10 mouse cellular contexts compared by ENCODE assay signal in the genomic region with DNA sequence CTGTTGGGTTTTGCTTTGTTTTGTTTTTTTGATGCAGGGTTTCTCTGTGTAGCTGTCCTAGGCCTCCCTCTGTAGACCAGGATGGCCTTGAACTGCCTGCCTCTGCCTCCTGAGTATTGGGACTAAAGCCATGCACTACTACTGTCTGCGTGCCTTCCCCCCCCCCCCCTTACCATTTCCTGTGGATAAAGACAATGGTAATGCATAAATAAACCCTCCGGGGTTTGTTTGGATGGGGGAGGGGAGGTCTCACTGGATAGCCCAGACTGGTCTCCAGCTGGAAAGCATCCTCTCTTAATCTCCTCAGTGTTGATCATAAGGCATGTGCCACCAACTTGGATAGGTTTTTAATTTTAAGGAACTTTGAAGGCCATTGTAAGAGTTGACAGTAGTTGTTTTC. TPM values are rescaled to one million over a fixed set of nuclear protein-coding genes. Genes with fewer than 3 reads are reported as not detected.
DNase-seq lines count a peak whose midpoint lies in the region; ATAC-seq and TF ChIP-seq lines count a peak whose summit lies in the region.
"Had no signal": no experiment of that assay in that cellular context is flagged by ENCODE, and none has a peak within 500 bp of the region (broad histone marks: within the 10 kb centered on the region; RNA-seq: fewer than 3 reads in every experiment).

No protein-coding gene starts in this region.

- H3K27me3 ChIP-seq in kidney, adult 2 months (replicated peaks; ENCODE audit: control insufficient read depth, insufficient read depth, low read length): no peaks in the 10 kb centered on the region
- H3K27me3 ChIP-seq in stomach, embryonic 15.5 days (replicated peaks): no peaks in the 10 kb centered on the region
- H3K27me3 ChIP-seq in stomach, postnatal 0 days (ENCODE audit: control insufficient read depth, insufficient read depth, low read length): no peaks in the 10 kb centered on the region
- H3K27me3 ChIP-seq: limb, embryonic 12.5 days had no signal

- no peak for TF ChIP-seq POLR2A in kidney, adult 2 months (IDR thresholded peaks at IDR 0.05; ENCODE audit: low read depth, low read length)

- WGBS in kidney, adult 2 months: 20% methylated on average over 2 of the region's 2 CpGs
- 9% methylated on average over 2 of the region's 2 CpGs for WGBS in stomach, embryonic 15.5 days
- 8% methylated on average over 2 of the region's 2 CpGs for WGBS in stomach, postnatal 0 days

- H3K4me2 ChIP-seq in stomach, embryonic 15.5 days: no peak overlapping the region
- no peak overlapping the region for H3K4me2 ChIP-seq in stomach, postnatal 0 days (replicated peaks; ENCODE audit: low read depth)
- H3K4me2 ChIP-seq: limb, embryonic 12.5 days had no signal

- ATAC-seq in stomach, embryonic 15.5 days (ENCODE audit: insufficient read depth, low FRiP score, low read depth): peak; percentile 27; the same call in 1 of the 2 replicates
- no peak for ATAC-seq in stomach, postnatal 0 days (ENCODE audit: low FRiP score, low TSS enrichment)
- ATAC-seq: forebrain, embryonic 16.5 days had no signal

- peak; percentile 12 for DNase-seq in adrenal gland, postnatal 14 days
- no peak for DNase-seq in adrenal gland, postnatal 25 days
- peak; percentile 52 for DNase-seq in kidney, adult 2 months
- DNase-seq in kidney, postnatal 4 days: no peak
- no peak for DNase-seq in stomach, postnatal 0 days (ENCODE audit: low spot score)
- DNase-seq in urinary bladder, postnatal 10 days (ENCODE audit: low spot score): no peak
- DNase-seq in cerebellum, postnatal 4 days (ENCODE audit: low spot score in 2 of 2): no peak

- H3K36me3 ChIP-seq in kidney, adult 2 months (ENCODE audit: control insufficient read depth, insufficient read depth, low read length): peaks cover 5% of the 10 kb centered on the region
- H3K36me3 ChIP-seq in stomach, embryonic 15.5 days: 0 out of 2 replicates have a peak, but pooled peaks cover 5% of the 10 kb centered on the region
- H3K36me3 ChIP-seq in stomach, postnatal 0 days (ENCODE audit: control insufficient read depth, insufficient read depth, low read length): 0 out of 2 replicates have a peak, but pooled peaks cover 5% of the 10 kb centered on the region

- no peaks in the 10 kb centered on the region for H3K9me3 ChIP-seq in stomach, embryonic 15.5 days
- H3K9me3 ChIP-seq in stomach, postnatal 0 days (ENCODE audit: control insufficient read depth, low read length): no peaks in the 10 kb centered on the region
- H3K9me3 ChIP-seq: limb, embryonic 12.5 days had no signal

- peaks cover 44% of the 10 kb centered on the region for H3K4me1 ChIP-seq in kidney, adult 2 months (ENCODE audit: control insufficient read depth, insufficient read depth, low read length)
- peaks cover 9% of the 10 kb centered on the region; the same call in 1 of the 2 replicates for H3K4me1 ChIP-seq in stomach, embryonic 15.5 days
- no peaks in the 10 kb centered on the region for H3K4me1 ChIP-seq in stomach, postnatal 0 days (replicated peaks; ENCODE audit: control insufficient read depth, insufficient read depth)

- no peak for TF ChIP-seq EP300 in stomach, postnatal 0 days (optimal IDR thresholded peaks at IDR 0.05)

- no peak for TF ChIP-seq CTCF in kidney, adult 2 months (conservative IDR thresholded peaks at IDR 0.05; ENCODE audit: insufficient read depth, insufficient read length, low read depth, low read length)
- TF ChIP-seq CTCF in stomach, postnatal 0 days (IDR thresholded peaks at IDR 0.05; ENCODE audit: low read depth): no peak

- H3K4me3 ChIP-seq in kidney, adult 2 months (ENCODE audit: insufficient read depth, low read depth, low read length): no peak overlapping the region
- no peak overlapping the region for H3K4me3 ChIP-seq in stomach, embryonic 15.5 days (replicated peaks)
- no peak overlapping the region for H3K4me3 ChIP-seq in stomach, postnatal 0 days (ENCODE audit: low read depth, low read length)
- H3K4me3 ChIP-seq: limb, embryonic 12.5 days had no signal

- 0 out of 2 replicates have a peak overlapping the region, but pooled peaks have one; percentile 50 for H3K27ac ChIP-seq in kidney, adult 2 months (ENCODE audit: insufficient read depth, low read depth, low read length)
- H3K27ac ChIP-seq in stomach, embryonic 15.5 days: no peak overlapping the region
- H3K27ac ChIP-seq in stomach, postnatal 0 days (replicated peaks): no peak overlapping the region
- H3K27ac ChIP-seq: limb, embryonic 12.5 days had no signal

- no peak overlapping the region for H3K9ac ChIP-seq in stomach, embryonic 15.5 days
- no peak overlapping the region for H3K9ac ChIP-seq in stomach, postnatal 0 days (ENCODE audit: low read length)
- H3K9ac ChIP-seq: limb, embryonic 12.5 days had no signal

RNA-seq across cellular contexts. Expression of a gene that starts 8.2 kb away (rescaled TPM):
- 228 and 265 TPM in 2 replicates for total RNA-seq in adrenal gland, postnatal 14 days (2021)
- 206 and 225 TPM in 2 replicates for total RNA-seq in adrenal gland, postnatal 25 days (2021)
- 237 and 250 TPM in 2 replicates for polyA plus RNA-seq in kidney, adult 2 months (2012; rRNA removed)
- polyA plus RNA-seq in stomach, embryonic 15.5 days (2015; fragmentation: Nextera tagmentation; extraction: Ambion mirVana): 74.3 and 78.5 TPM in 2 replicates
- polyA plus RNA-seq in stomach, postnatal 0 days (2015; fragmentation: Nextera tagmentation; extraction: Ambion mirVana): 44.2 and 48.3 TPM in 2 replicates

RNA-seq across cellular contexts. Expression of a gene that starts 38.3 kb away (rescaled TPM):
- total RNA-seq in adrenal gland, postnatal 14 days (2021): 29.1 and 35.3 TPM in 2 replicates
- total RNA-seq in adrenal gland, postnatal 25 days (2021): 39.1 and 41.9 TPM in 2 replicates
- 21.1 and 25.4 TPM in 2 replicates for polyA plus RNA-seq in kidney, adult 2 months (2012; rRNA removed)
- polyA plus RNA-seq in stomach, embryonic 15.5 days (2015; fragmentation: Nextera tagmentation; extraction: Ambion mirVana): 49.3 and 51.8 TPM in 2 replicates
- 22.7 and 24.1 TPM in 2 replicates for polyA plus RNA-seq in stomach, postnatal 0 days (2015; fragmentation: Nextera tagmentation; extraction: Ambion mirVana)

Comparison
In these comparisons a context has a peak if more than half of its experiments do, and no peak if none do; other contexts are left out.
1. DNase-seq: peak in adrenal gland, postnatal 14 days (single experiment) and kidney, adult 2 months (single experiment); none in adrenal gland, postnatal 25 days (single experiment), kidney, postnatal 4 days (0 of 2), stomach, postnatal 0 days (single experiment), urinary bladder, postnatal 10 days (single experiment) and cerebellum, postnatal 4 days (0 of 2).